Mouse (Mus musculus) small intestine, adult 2 months (tissue): ENCODE results near the gene Sin3b. TPM values are rescaled to one million over a fixed set of nuclear protein-coding genes. Genes with fewer than 3 reads are reported as not detected.

Source experiments
- H3K27ac ChIP-seq: fragments of 200-500 bp; 2 replicates; pipeline ENCODE4 v1.5.1; 2012; ENCODE audit warnings: low read depth, low read length, control low read depth, inconsistent platforms; ENCODE audit not compliant: insufficient read depth
- H3K27me3 ChIP-seq: fragments of 200-500 bp; 2 replicates; pipeline ENCODE4 v1.6.1; 2012; ENCODE audit warnings: mild to moderate bottlenecking, moderate library complexity, low read length, inconsistent platforms; ENCODE audit not compliant: control insufficient read depth, insufficient read depth
- H3K36me3 ChIP-seq: fragments of 200-500 bp; 2 replicates; pipeline ENCODE4 v1.6.1; 2012; ENCODE audit warnings: mild to moderate bottlenecking, low read length, control low read depth, inconsistent platforms; ENCODE audit not compliant: control insufficient read depth, insufficient read depth
- H3K4me1 ChIP-seq: fragments of 200-500 bp; 2 replicates; pipeline ENCODE4 v1.6.1; 2012; ENCODE audit warnings: low read length, inconsistent platforms, mixed read lengths; ENCODE audit not compliant: control insufficient read depth, insufficient read depth, insufficient read length
- H3K4me3 ChIP-seq: fragments of 200-500 bp; 2 replicates; pipeline ENCODE4 v1.5.1; 2012; ENCODE audit warnings: low read depth, mild to moderate bottlenecking, control low read depth, inconsistent platforms, low read length, moderate library complexity
- CTCF ChIP-seq: fragments of 200-500 bp; IDR thresholded peaks from 2 replicates; pipeline ENCODE4 v1.5.1; 2012; ENCODE audit warnings: low read depth, mild to moderate bottlenecking, control low read depth, inconsistent platforms, low read length, moderate library complexity, mixed read lengths; ENCODE audit not compliant: insufficient replicate concordance, insufficient read length; ENCODE audit errors: extremely low read depth
- POLR2A ChIP-seq: fragments of 200-500 bp; IDR thresholded peaks from 2 replicates; pipeline ENCODE4 v1.6.1; 2012; ENCODE audit warnings: low read depth, mild to moderate bottlenecking, control low read depth, inconsistent platforms, low read length, moderate library complexity
- WGBS: fragments of 180-500 bp; shearing (Covaris S2); methylation state at CpG from one replicate; pipeline ENCODE4 v1.1.7; 2018; 5-methylcytosine and 5-hydroxymethylcytosine counted together
- polyA plus RNA-seq: library from polyadenylated mRNA; depleted of rRNA; stranded (reverse); fragments of >200 nt; gene quantifications from 2 replicates; pipeline ENCODE4 v1.2.3, GENCODE M21; 2012

Sin3b gene
- polyA plus RNA-seq, 1 experiment, result 114 TPM

GRCm38 (mm10) chr8:72753165-72753564, 30.1 kb downstream of the Sin3b start:
- no peak overlapping the region for H3K4me3 ChIP-seq
- H3K27ac ChIP-seq, result no peak overlapping the region
- WGBS, result 95% methylated on average over 9 of the region's 9 CpGs
- no peaks in the 10 kb centered on the region for H3K4me1 ChIP-seq
- no peaks in the 10 kb centered on the region for H3K27me3 ChIP-seq
- H3K36me3 ChIP-seq, result peaks cover 75% of the 10 kb centered on the region
- TF ChIP-seq POLR2A, result no peak
- TF ChIP-seq CTCF, result no peak

- peaks cover 69% of the 10 kb centered on the region for H3K36me3 ChIP-seq
- WGBS, result 81% methylated on average over 2 of the region's 2 CpGs
Observed at GRCm38 (mm10) chr8:72753781-72754180, 30.7 kb downstream of the Sin3b start.

GRCm38 (mm10) chr8:72756031-72756430, 32.9 kb downstream of the Sin3b start:
- Histone ChIP-seq H3K4me3 (no peak overlapping the region), H3K4me1 (no peaks in the 10 kb centered on the region; the same call in 1 of the 2 replicates)
- 95% methylated on average over 2 of the region's 2 CpGs for WGBS

More at GRCm38 (mm10) chr8:72753781-72754180, 30.7 kb downstream of the Sin3b start:
- Histone ChIP-seq H3K4me3 (no peak overlapping the region), H3K27me3 (no peaks in the 10 kb centered on the region), H3K27ac (no peak overlapping the region), H3K4me1 (no peaks in the 10 kb centered on the region)
- TF ChIP-seq POLR2A (no peak), CTCF (no peak)

GRCm38 (mm10) chr8:72756771-72757390, 33.8 kb downstream of the Sin3b start:
- no peak overlapping the region for H3K4me3 ChIP-seq
- H3K36me3 ChIP-seq, result peaks cover 44% of the 10 kb centered on the region
- H3K4me1 ChIP-seq, result no peaks in the 10 kb centered on the region; the same call in 1 of the 2 replicates
- H3K27ac ChIP-seq, result no peak overlapping the region
- WGBS, result 95% methylated on average over 35 of the region's 35 CpGs
- TF ChIP-seq POLR2A, result no peak
- no peak for TF ChIP-seq CTCF
- H3K27me3 ChIP-seq, result no peaks in the 10 kb centered on the region

More at GRCm38 (mm10) chr8:72756031-72756430, 32.9 kb downstream of the Sin3b start:
- H3K27ac ChIP-seq, result no peak overlapping the region
- H3K27me3 ChIP-seq, result no peaks in the 10 kb centered on the region
- no peak for TF ChIP-seq POLR2A
- no peak for TF ChIP-seq CTCF
- peaks cover 50% of the 10 kb centered on the region for H3K36me3 ChIP-seq

GRCm38 (mm10) chr8:72757426-72758195, 34.5 kb downstream of the Sin3b start:
- Histone ChIP-seq H3K27ac (no peak overlapping the region), H3K4me3 (no peak overlapping the region), H3K27me3 (no peaks in the 10 kb centered on the region), H3K4me1 (no peaks in the 10 kb centered on the region; the same call in 1 of the 2 replicates), H3K36me3 (peaks cover 38% of the 10 kb centered on the region)
- TF ChIP-seq CTCF, result no peak
- TF ChIP-seq POLR2A, result no peak
- WGBS, result 89% methylated on average over 15 of the region's 15 CpGs

GRCm38 (mm10) chr8:72758310-72758709, 35.2 kb downstream of the Sin3b start:
- no peak for TF ChIP-seq CTCF
- TF ChIP-seq POLR2A, result no peak
- Histone ChIP-seq H3K4me1 (no peaks in the 10 kb centered on the region; the same call in 1 of the 2 replicates), H3K36me3 (peaks cover 31% of the 10 kb centered on the region), H3K27me3 (no peaks in the 10 kb centered on the region), H3K4me3 (no peak overlapping the region), H3K27ac (no peak overlapping the region)

GRCm38 (mm10) chr8:72760216-72760615, 37.1 kb downstream of the Sin3b start:
- H3K27ac ChIP-seq, result no peak overlapping the region
- WGBS, result 84% methylated on average over 3 of the region's 3 CpGs
- no peaks in the 10 kb centered on the region; the same call in 1 of the 2 replicates for H3K4me1 ChIP-seq
- H3K36me3 ChIP-seq, result peaks cover 19% of the 10 kb centered on the region
- no peak overlapping the region for H3K4me3 ChIP-seq
- TF ChIP-seq POLR2A (no peak), CTCF (no peak)
- H3K27me3 ChIP-seq, result no peaks in the 10 kb centered on the region
